Mouse (Mus musculus) cerebellum, adult 2 months (tissue): ENCODE measurements at regions not wholly inside any gene's neighbourhood (a gene's known extent, or its start where the extent isn't known, plus 50 kb on each side); places are given as distances from the start of the nearest gene placed in this dataset.

Experiments used
- DNase-seq, 2 experiments: peaks; one replicate each; pipeline ENCODE4 v3.0.0; 2021
- H3K27ac ChIP-seq: fragments of 200-500 bp; 2 replicates; pipeline ENCODE4 v1.5.1; 2012; ENCODE audit warnings: low read length, control low read depth, inconsistent platforms; ENCODE audit not compliant: insufficient read depth
- H3K27me3 ChIP-seq: fragments of 200-500 bp; 2 replicates; pipeline ENCODE4 v1.6.1; 2012; ENCODE audit warnings: inconsistent platforms, mild to moderate bottlenecking, low read length, moderate library complexity; ENCODE audit not compliant: control insufficient read depth, insufficient read depth
- H3K4me1 ChIP-seq: fragments of 200-500 bp; 2 replicates; pipeline ENCODE4 v1.6.1; 2011; ENCODE audit warnings: low read length; ENCODE audit not compliant: control insufficient read depth, insufficient read depth
- H3K4me3 ChIP-seq: fragments of 200-500 bp; replicated peaks from 2 replicates; pipeline ENCODE3; 2011; ENCODE audit warnings: mild to moderate bottlenecking, low read depth, low read length, control low read depth; ENCODE audit not compliant: insufficient read depth
- CTCF ChIP-seq: fragments of 200-500 bp; IDR thresholded peaks from 2 replicates; pipeline ENCODE4 v1.5.1; 2011; ENCODE audit warnings: low read depth, mild to moderate bottlenecking, control low read depth, low read length, moderate library complexity, borderline replicate concordance; ENCODE audit not compliant: insufficient read depth
- POLR2A ChIP-seq: fragments of 200-500 bp; IDR thresholded peaks from 2 replicates; pipeline ENCODE4 v1.6.1; 2011; ENCODE audit warnings: low read length, control low read depth, borderline replicate concordance; ENCODE audit not compliant: insufficient read depth
- WGBS: fragments of 180-500 bp; shearing (Covaris S2); methylation state at CpG from one replicate; pipeline ENCODE4 v1.1.7; 2018; 5-methylcytosine and 5-hydroxymethylcytosine counted together

DNA sequence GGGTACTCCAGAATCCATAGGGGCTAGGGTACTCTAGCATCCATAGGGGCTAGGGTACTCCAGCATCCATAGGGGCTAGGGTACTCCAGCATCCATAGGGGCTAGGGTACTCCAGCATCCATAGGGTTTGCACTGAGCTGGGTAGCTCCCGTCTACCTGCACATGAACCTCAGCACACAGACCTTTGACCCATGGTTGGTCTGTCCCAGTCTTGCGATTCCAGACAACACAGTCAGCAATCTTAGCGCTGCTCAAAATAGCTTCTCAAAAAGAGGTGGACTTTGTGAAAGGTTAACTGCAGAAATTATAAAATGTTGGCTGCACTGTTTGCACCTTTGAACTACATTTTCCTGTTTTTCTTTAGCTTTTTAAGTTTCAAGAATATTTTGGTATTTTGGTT is 56.4 kb upstream of the Slc22a12 start:
- 94% methylated on average over 3 of the region's 3 CpGs for WGBS

GRCm38 (mm10) chr19:6598186-6598585 is 55.4 kb upstream of the Slc22a12 start:
- no peak; the same call in 1 of the 2 replicates for TF ChIP-seq CTCF
- TF ChIP-seq POLR2A = no peak
- Histone ChIP-seq H3K4me3 (no peak overlapping the region), H3K4me1 (peaks cover 5% of the 10 kb centered on the region), H3K27ac (no peak overlapping the region), H3K27me3 (no peaks in the 10 kb centered on the region)
- WGBS = 81% methylated on average over 3 of the region's 3 CpGs
- DNase-seq = no peak

More for the DNA sequence above, 56.4 kb upstream of the Slc22a12 start:
- H3K27ac ChIP-seq = no peak overlapping the region
- no peaks in the 10 kb centered on the region for H3K27me3 ChIP-seq
- no peak overlapping the region for H3K4me3 ChIP-seq
- H3K4me1 ChIP-seq = peaks cover 5% of the 10 kb centered on the region
- no peak for DNase-seq
- TF ChIP-seq CTCF = no peak
- TF ChIP-seq POLR2A = no peak

DNA sequence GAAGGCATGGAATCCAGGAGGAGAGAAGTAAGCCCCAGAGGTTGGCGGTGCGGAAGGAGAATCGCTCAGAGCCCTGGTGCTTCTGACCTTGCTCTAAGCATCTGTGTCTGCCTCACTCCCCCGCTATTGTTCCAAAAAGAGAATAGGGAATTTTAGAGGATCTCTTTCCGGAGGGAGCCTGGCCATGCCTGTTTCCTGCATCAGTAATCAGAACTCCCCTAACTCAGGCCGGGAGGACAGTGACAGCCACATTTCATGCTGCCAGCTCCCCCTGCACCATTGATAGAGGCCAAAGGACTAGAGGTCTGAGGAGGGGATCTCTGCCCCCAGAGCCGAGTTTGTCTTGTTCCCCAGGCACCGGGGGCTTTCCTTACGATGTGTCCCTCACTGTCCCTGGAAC is 53.0 kb upstream of the Slc22a12 start:
- no peak overlapping the region for H3K27ac ChIP-seq
- TF ChIP-seq POLR2A (no peak), CTCF (no peak)
- WGBS = 49% methylated on average over 9 of the region's 9 CpGs

More for the DNA sequence above, 53.0 kb upstream of the Slc22a12 start:
- no peak for DNase-seq
- peaks cover 5% of the 10 kb centered on the region for H3K4me1 ChIP-seq
- H3K4me3 ChIP-seq = no peak overlapping the region
- H3K27me3 ChIP-seq = no peaks in the 10 kb centered on the region
